Mouse (Mus musculus) liver, adult 2 months (tissue): ENCODE measurements around the gene Tat.

Experiments
- CTCF ChIP-seq: fragments of 200-500 bp; IDR thresholded peaks from 2 replicates; pipeline ENCODE4 v1.5.1; 2011; ENCODE audit warnings: low read depth, low read length, control low read depth
- POLR2A ChIP-seq: fragments of 200-500 bp; IDR thresholded peaks from 2 replicates; pipeline ENCODE4 v1.6.1; 2011; ENCODE audit warnings: low read length, control low read depth; ENCODE audit not compliant: insufficient read depth; ENCODE audit errors: extremely low read depth

DNA sequence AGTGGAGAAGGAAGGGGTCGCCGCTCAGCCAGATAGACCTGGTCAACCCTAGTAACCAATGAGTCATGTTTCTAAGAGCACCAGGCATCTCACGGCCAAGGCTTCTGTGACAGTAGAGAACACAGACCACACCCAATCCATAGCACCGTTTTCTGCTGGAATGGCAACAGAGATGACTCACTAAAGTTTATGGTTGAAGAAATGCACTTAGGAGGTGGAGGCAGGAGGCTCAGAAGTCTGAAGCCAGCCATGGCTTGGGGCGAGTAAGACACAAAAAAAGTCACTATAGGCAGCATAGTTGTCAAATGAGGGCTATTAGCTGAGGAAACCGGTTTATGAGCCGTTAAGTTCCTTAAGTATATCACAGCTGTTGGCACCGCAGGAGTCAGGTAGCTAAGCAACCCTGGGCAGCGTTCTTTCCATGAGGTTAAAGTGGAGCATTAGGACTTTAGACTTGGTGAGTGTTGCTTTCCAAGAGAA lies 45.0 kb upstream of the Tat start:
- TF ChIP-seq POLR2A (no peak), CTCF (no peak)
